Mouse (Mus musculus): ENCODE results near the gene Olfr1240. TPM values are rescaled to one million over a fixed set of nuclear protein-coding genes. Genes with fewer than 3 reads are reported as not detected.

Gene Olfr1240
- polyA plus RNA-seq (2015; fragmentation: Nextera tagmentation; extraction: Ambion mirVana): not detected in 2 replicates

DNA sequence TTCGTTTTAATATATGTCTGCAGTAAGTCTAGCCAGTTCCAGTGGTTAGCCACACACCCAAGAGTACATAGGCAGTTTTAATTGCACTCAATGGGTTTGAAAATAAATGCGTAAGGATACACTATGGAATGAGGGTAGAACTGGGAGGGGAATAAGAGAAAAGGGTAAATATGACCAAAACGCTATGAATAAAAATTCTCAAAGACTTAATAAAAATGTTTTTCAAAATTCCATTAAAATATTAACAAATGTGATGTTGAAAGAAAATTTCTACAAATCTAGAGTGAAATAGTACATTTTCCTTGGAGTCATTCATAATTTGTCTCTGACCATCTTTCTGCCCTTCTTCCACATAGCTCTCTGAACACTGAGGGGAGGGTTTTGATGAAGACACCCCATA lies at the start of gene Olfr1240:
Olfr1240 (minus strand) TSS at position 101 of the 400 bp plus-strand sequence.
- Histone ChIP-seq H3K4me2 (ENCODE audit: low read depth, low read length) (no peak within 1 kb of the TSS), H3K4me3 (ENCODE audit: low read depth, low read length) (no peak within 1 kb of the TSS), H3K9ac (ENCODE audit: low read depth, low read length) (no peak within 1 kb of the TSS), H3K27me3 (ENCODE audit: control insufficient read depth, insufficient read depth, low read depth, low read length) (no peaks in the 10 kb centered on the region), H3K27ac (ENCODE audit: low read length) (no peak within 1 kb of the TSS), H3K4me1 (ENCODE audit: control insufficient read depth, low read depth, low read length) (no peaks in the 10 kb centered on the region), H3K9me3 (replicated peaks; ENCODE audit: control insufficient read depth, low read length) (no peaks in the 10 kb centered on the region), H3K36me3 (ENCODE audit: control insufficient read depth, insufficient read depth) (no peaks in the 10 kb centered on the region)
- 62% methylated on average over 3 of the region's 3 CpGs for WGBS (ENCODE audit: insufficient replicate concordance)
- no peak for ATAC-seq (ENCODE audit: low read depth)

DNA sequence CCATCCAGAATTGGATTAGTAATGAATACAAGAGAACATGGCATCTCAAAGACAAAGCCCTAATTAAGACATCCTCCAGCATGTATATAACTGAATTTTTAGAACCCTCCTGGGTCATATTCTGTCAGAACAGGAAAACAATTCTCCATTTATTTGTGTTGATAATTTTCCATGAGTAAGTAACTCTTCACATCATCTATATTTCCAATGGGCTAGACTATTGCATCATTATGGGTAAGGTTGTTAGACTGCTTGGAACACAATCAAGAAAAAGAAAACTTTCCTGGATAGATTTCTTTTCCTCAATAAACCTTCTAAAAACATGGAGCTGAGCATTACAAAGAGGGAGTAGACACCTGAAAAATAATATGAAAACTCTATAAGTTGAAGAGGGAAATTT lies 44.2 kb upstream of the Olfr1240 start, which contains the start of gene Olfr1241:
Olfr1241 (minus strand) TSS at position 101 of the 400 bp plus-strand sequence.
- Histone ChIP-seq H3K4me1 (ENCODE audit: control insufficient read depth, low read depth, low read length) (no peaks in the 10 kb centered on the region), H3K4me2 (ENCODE audit: low read depth, low read length) (no peak within 1 kb of the TSS), H3K27me3 (ENCODE audit: control insufficient read depth, insufficient read depth, low read depth, low read length) (no peaks in the 10 kb centered on the region), H3K36me3 (ENCODE audit: control insufficient read depth, insufficient read depth) (no peaks in the 10 kb centered on the region), H3K9ac (ENCODE audit: low read depth, low read length) (no peak within 1 kb of the TSS), H3K9me3 (replicated peaks; ENCODE audit: control insufficient read depth, low read length) (no peaks in the 10 kb centered on the region), H3K27ac (ENCODE audit: low read length) (no peak within 1 kb of the TSS), H3K4me3 (ENCODE audit: low read depth, low read length) (no peak within 1 kb of the TSS)
- no peak for ATAC-seq (ENCODE audit: low read depth)

GRCm38 (mm10) chr2:89420307-89420706 lies 22.5 kb downstream of the Olfr1240 start, which contains the start of gene Olfr1239:
Gene Olfr1239 (minus strand): TSS chr2:89420407.
- no peak within 1 kb of the TSS for H3K4me2 ChIP-seq (ENCODE audit: low read depth, low read length)
- H3K27ac ChIP-seq (ENCODE audit: low read length): no peak within 1 kb of the TSS
- no peaks in the 10 kb centered on the region for H3K4me1 ChIP-seq (ENCODE audit: control insufficient read depth, low read depth, low read length)
- no peaks in the 10 kb centered on the region for H3K27me3 ChIP-seq (ENCODE audit: control insufficient read depth, insufficient read depth, low read depth, low read length)
- WGBS (ENCODE audit: insufficient replicate concordance): 88% methylated on average over 2 of the region's 2 CpGs
- H3K9me3 ChIP-seq (replicated peaks; ENCODE audit: control insufficient read depth, low read length): no peaks in the 10 kb centered on the region
- H3K9ac ChIP-seq (ENCODE audit: low read depth, low read length): no peak within 1 kb of the TSS
- no peak within 1 kb of the TSS for H3K4me3 ChIP-seq (ENCODE audit: low read depth, low read length)
- no peaks in the 10 kb centered on the region for H3K36me3 ChIP-seq (ENCODE audit: control insufficient read depth, insufficient read depth)
- ATAC-seq (ENCODE audit: low read depth): no peak

- no peaks in the 10 kb centered on the region for H3K4me1 ChIP-seq (ENCODE audit: control insufficient read depth, low read depth, low read length)
- no peak overlapping the region for H3K4me2 ChIP-seq (ENCODE audit: low read depth, low read length)
- no peaks in the 10 kb centered on the region for H3K27me3 ChIP-seq (ENCODE audit: control insufficient read depth, insufficient read depth, low read depth, low read length)
- no peak overlapping the region for H3K4me3 ChIP-seq (ENCODE audit: low read depth, low read length)
- H3K27ac ChIP-seq (ENCODE audit: low read length): no peak overlapping the region
- no peaks in the 10 kb centered on the region for H3K36me3 ChIP-seq (ENCODE audit: control insufficient read depth, insufficient read depth)
- ATAC-seq (ENCODE audit: low read depth): no peak
- H3K9ac ChIP-seq (ENCODE audit: low read depth, low read length): no peak overlapping the region
- WGBS (ENCODE audit: insufficient replicate concordance): 72% methylated on average over 1 of the region's 1 CpGs
- H3K9me3 ChIP-seq (replicated peaks; ENCODE audit: control insufficient read depth, low read length): no peaks in the 10 kb centered on the region
Observed at GRCm38 (mm10) chr2:89414557-89414956, 28.2 kb downstream of the Olfr1240 start.

DNA sequence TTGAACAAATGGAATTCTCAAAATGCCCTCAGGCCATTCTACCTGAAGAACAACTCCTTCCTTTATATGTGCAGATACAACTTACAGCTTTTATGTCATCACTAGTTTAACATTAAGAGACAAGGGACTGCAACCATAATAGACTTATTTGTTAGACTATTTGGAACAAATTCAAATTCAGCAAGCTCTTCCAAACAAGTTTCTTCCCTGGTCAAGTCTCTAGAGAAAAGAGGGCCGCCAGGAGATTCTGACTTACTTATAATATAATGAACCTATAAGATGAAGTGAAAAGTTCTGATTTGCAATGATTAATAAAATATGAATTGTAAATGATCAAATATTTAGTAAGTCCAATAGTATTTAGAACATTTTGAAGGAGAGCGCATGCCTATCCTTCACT lies 33.2 kb downstream of the Olfr1240 start, which contains the start of gene Olfr1238:
Olfr1238 (minus strand) TSS at position 101 of the 400 bp plus-strand sequence.
- no peaks in the 10 kb centered on the region for H3K27me3 ChIP-seq (ENCODE audit: control insufficient read depth, insufficient read depth, low read depth, low read length)
- H3K9me3 ChIP-seq (replicated peaks; ENCODE audit: control insufficient read depth, low read length): no peaks in the 10 kb centered on the region
- ATAC-seq (ENCODE audit: low read depth): no peak
- no peaks in the 10 kb centered on the region for H3K4me1 ChIP-seq (ENCODE audit: control insufficient read depth, low read depth, low read length)
- H3K9ac ChIP-seq (ENCODE audit: low read depth, low read length): no peak within 1 kb of the TSS
- H3K4me3 ChIP-seq (ENCODE audit: low read depth, low read length): no peak within 1 kb of the TSS
- H3K4me2 ChIP-seq (ENCODE audit: low read depth, low read length): no peak within 1 kb of the TSS
- no peak within 1 kb of the TSS for H3K27ac ChIP-seq (ENCODE audit: low read length)
- no peaks in the 10 kb centered on the region for H3K36me3 ChIP-seq (ENCODE audit: control insufficient read depth, insufficient read depth)
- 80% methylated on average over 2 of the region's 2 CpGs for WGBS (ENCODE audit: insufficient replicate concordance)

- Histone ChIP-seq H3K36me3 (ENCODE audit: control insufficient read depth, insufficient read depth) (no peaks in the 10 kb centered on the region), H3K4me1 (ENCODE audit: control insufficient read depth, low read depth, low read length) (no peaks in the 10 kb centered on the region), H3K27me3 (ENCODE audit: control insufficient read depth, insufficient read depth, low read depth, low read length) (no peaks in the 10 kb centered on the region), H3K9me3 (replicated peaks; ENCODE audit: control insufficient read depth, low read length) (no peaks in the 10 kb centered on the region), H3K4me3 (ENCODE audit: low read depth, low read length) (no peak overlapping the region), H3K9ac (ENCODE audit: low read depth, low read length) (no peak overlapping the region), H3K4me2 (ENCODE audit: low read depth, low read length) (no peak overlapping the region), H3K27ac (ENCODE audit: low read length) (no peak overlapping the region)
- 78% methylated on average over 1 of the region's 1 CpGs for WGBS (ENCODE audit: insufficient replicate concordance)
- no peak for ATAC-seq (ENCODE audit: low read depth)
Observed at GRCm38 (mm10) chr2:89400882-89401281, 41.9 kb downstream of the Olfr1240 start.

Other genes starting within 250 kb of the Olfr1240 start
- not detected in 2 replicates for gene Olfr1226, start 243.0 kb downstream of the Olfr1240 start, polyA plus RNA-seq (2015; fragmentation: Nextera tagmentation; extraction: Ambion mirVana)
- gene Olfr1228, start 188.9 kb downstream of the Olfr1240 start, polyA plus RNA-seq (2015; fragmentation: Nextera tagmentation; extraction: Ambion mirVana): not detected in 2 replicates
- not detected in 2 replicates for gene Olfr1229, start 155.0 kb downstream of the Olfr1240 start, polyA plus RNA-seq (2015; fragmentation: Nextera tagmentation; extraction: Ambion mirVana)
- gene Olfr1230, start 145.7 kb downstream of the Olfr1240 start, polyA plus RNA-seq (2015; fragmentation: Nextera tagmentation; extraction: Ambion mirVana): not detected in 2 replicates
- gene Olfr1231, start 135.9 kb downstream of the Olfr1240 start, polyA plus RNA-seq (2015; fragmentation: Nextera tagmentation; extraction: Ambion mirVana): not detected in 2 replicates
- not detected in 2 replicates for gene Olfr1232, start 113.3 kb downstream of the Olfr1240 start, polyA plus RNA-seq (2015; fragmentation: Nextera tagmentation; extraction: Ambion mirVana)
- not detected in 2 replicates for gene Olfr1233, start 100.6 kb downstream of the Olfr1240 start, polyA plus RNA-seq (2015; fragmentation: Nextera tagmentation; extraction: Ambion mirVana)
- not detected in 2 replicates for gene Olfr1234, start 78.1 kb downstream of the Olfr1240 start, polyA plus RNA-seq (2015; fragmentation: Nextera tagmentation; extraction: Ambion mirVana)
- not detected in 2 replicates for gene Olfr1238, start 33.3 kb downstream of the Olfr1240 start, polyA plus RNA-seq (2015; fragmentation: Nextera tagmentation; extraction: Ambion mirVana)
- gene Olfr1239, start 22.6 kb downstream of the Olfr1240 start, polyA plus RNA-seq (2015; fragmentation: Nextera tagmentation; extraction: Ambion mirVana): not detected in 2 replicates
- not detected in 2 replicates for gene Olfr1241, start 44.1 kb upstream of the Olfr1240 start, polyA plus RNA-seq (2015; fragmentation: Nextera tagmentation; extraction: Ambion mirVana)
- not detected in 2 replicates for gene Olfr1242, start 55.3 kb upstream of the Olfr1240 start, polyA plus RNA-seq (2015; fragmentation: Nextera tagmentation; extraction: Ambion mirVana)
- gene Olfr1243, start 88.5 kb upstream of the Olfr1240 start, polyA plus RNA-seq (2015; fragmentation: Nextera tagmentation; extraction: Ambion mirVana): not detected in 2 replicates
- not detected in 2 replicates for gene Olfr1245, start 135.4 kb upstream of the Olfr1240 start, polyA plus RNA-seq (2015; fragmentation: Nextera tagmentation; extraction: Ambion mirVana)
- not detected in 2 replicates for gene Olfr1246, start 150.2 kb upstream of the Olfr1240 start, polyA plus RNA-seq (2015; fragmentation: Nextera tagmentation; extraction: Ambion mirVana)
- not detected in 2 replicates for gene Olfr1247, start 171.1 kb upstream of the Olfr1240 start, polyA plus RNA-seq (2015; fragmentation: Nextera tagmentation; extraction: Ambion mirVana)
- gene Olfr1248, start 175.2 kb upstream of the Olfr1240 start, polyA plus RNA-seq (2015; fragmentation: Nextera tagmentation; extraction: Ambion mirVana): not detected in 2 replicates
- not detected in 2 replicates for gene Olfr1249, start 192.0 kb upstream of the Olfr1240 start, polyA plus RNA-seq (2015; fragmentation: Nextera tagmentation; extraction: Ambion mirVana)
- not detected in 2 replicates for gene Olfr1250, start 218.5 kb upstream of the Olfr1240 start, polyA plus RNA-seq (2015; fragmentation: Nextera tagmentation; extraction: Ambion mirVana)
- not detected in 2 replicates for gene Olfr1251, start 228.9 kb upstream of the Olfr1240 start, polyA plus RNA-seq (2015; fragmentation: Nextera tagmentation; extraction: Ambion mirVana)

Data from liver, embryonic 16.5 days (tissue).